Mouse (Mus musculus) liver, embryonic 14 days (tissue): ENCODE measurements around the gene Tcf12. TPM values are rescaled to one million over a fixed set of nuclear protein-coding genes. Genes with fewer than 3 reads are reported as not detected.

ENCODE experiments used
- polyA plus RNA-seq: library from polyadenylated mRNA; depleted of rRNA; stranded (reverse); fragments of >200 nt; gene quantifications from 2 replicates; pipeline ENCODE4 v1.2.3, GENCODE M21; 2012; rRNA removed

Gene Tcf12
- 11.5 and 11.9 TPM in 2 replicates for polyA plus RNA-seq

DNA sequence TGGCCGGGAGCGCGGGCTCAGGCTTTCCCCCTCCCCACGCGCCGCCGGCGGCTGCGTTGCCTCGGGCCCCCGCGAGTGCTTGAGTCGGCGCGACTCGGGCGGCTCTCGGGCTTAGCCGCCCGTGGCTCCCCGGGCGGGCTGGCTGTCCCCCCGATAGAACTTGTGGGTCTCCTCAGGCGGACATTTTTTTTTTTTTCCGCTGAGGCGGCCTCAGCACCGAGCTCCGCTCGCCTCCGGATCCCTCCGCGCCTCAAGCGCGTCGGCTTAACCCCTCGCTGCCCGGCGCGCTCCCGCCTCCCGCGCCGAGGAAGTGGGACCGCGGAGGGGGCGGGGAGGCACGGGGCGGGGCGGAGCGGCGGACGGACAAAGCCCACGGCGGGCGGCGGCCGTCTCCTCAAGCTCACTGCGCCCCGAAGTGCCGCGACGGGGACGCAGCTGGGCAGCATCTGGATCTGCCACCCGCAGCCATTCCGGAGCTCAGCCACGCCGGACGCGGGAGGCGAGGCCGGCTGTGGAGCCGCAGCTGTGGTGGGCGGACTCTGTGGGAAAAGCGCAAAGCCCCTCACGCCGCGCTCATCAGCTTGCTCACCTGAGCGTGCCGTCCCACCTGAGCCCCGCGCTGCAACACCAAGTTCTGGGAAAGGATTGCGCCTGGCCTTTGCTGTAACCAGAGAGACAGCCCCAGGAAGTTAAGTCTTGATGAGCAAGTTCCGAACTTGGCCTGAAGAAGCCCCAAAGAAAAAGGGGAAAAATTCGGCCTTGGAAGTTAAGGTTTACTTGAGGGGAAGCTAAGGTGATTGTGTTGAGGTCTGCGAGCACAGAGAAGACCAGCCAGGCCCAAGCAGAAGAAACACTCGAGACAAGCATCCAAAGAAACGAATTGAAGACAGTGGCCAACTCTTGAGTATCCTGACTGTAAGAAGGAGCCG lies at the start of gene Tcf12:
Tcf12 (minus strand) TSS at position 250 of the 929 bp plus-strand sequence.

Other genes starting within 250 kb of the Tcf12 start
- 16.4 and 17.1 TPM in 2 replicates for gene Zfp280d, start 163.0 kb upstream of the Tcf12 start, polyA plus RNA-seq